Mouse (Mus musculus) erythroblast, embryonic 14.5 days (primary cell): ENCODE measurements around the gene Gm6121.
"Not testable (repeated sequence)": the region's sequence is repeated elsewhere in the genome, so short reads cannot be mapped to it uniquely, and the experiment has no call there.

Experiments used
- GATA1 ChIP-seq: IDR thresholded peaks from 2 replicates; pipeline ENCODE4 v1.6.1; 2012; ENCODE audit warnings: low read length, inconsistent platforms, mixed read lengths
- TAL1 ChIP-seq: IDR thresholded peaks from 3 replicates; pipeline ENCODE4 v1.6.1; 2012; ENCODE audit warnings: low read length, inconsistent platforms, mixed read lengths

- not testable (repeated sequence) for TF ChIP-seq GATA1, TAL1
These were observed at the start of gene Gm6121 for GRCm38 (mm10) chrX:26935597-26935996.
